10 mouse cellular contexts compared by ENCODE assay signal in genomic region chr8:118713596-118713995, GRCm38 (mm10).
"Had no signal": no experiment of that assay in that cellular context is flagged by ENCODE, and none has a peak within 500 bp of the region (broad histone marks: within the 10 kb centered on the region; RNA-seq: fewer than 3 reads in every experiment).

No protein-coding gene starts in this region.

- H3K36me3 ChIP-seq: intestine, embryonic 15.5 days; limb, embryonic 13.5 days had no signal

- H3K27me3 ChIP-seq: intestine, embryonic 15.5 days; limb, embryonic 13.5 days; midbrain, embryonic 13.5 days had no signal

- H3K4me2 ChIP-seq: intestine, embryonic 15.5 days; limb, embryonic 13.5 days; lung, embryonic 14.5 days; midbrain, embryonic 13.5 days had no signal

- H3K9ac ChIP-seq: intestine, embryonic 15.5 days; limb, embryonic 13.5 days; liver, embryonic 14.5 days; lung, embryonic 14.5 days; midbrain, embryonic 13.5 days had no signal

- DNase-seq: left cerebral cortex, postnatal 4 days; lung, postnatal 14 days; right cerebral cortex, postnatal 14 days; thymus, postnatal 36 days had no signal

- H3K27ac ChIP-seq: intestine, embryonic 15.5 days; layer of hippocampus, adult 2 months; limb, embryonic 13.5 days; liver, embryonic 14.5 days; midbrain, embryonic 13.5 days had no signal

- H3K4me1 ChIP-seq: intestine, embryonic 15.5 days; limb, embryonic 13.5 days; midbrain, embryonic 13.5 days had no signal

- ATAC-seq: intestine, embryonic 15.5 days; midbrain, embryonic 13.5 days had no signal

- H3K4me3 ChIP-seq: intestine, embryonic 15.5 days; layer of hippocampus, adult 2 months; limb, embryonic 13.5 days; midbrain, embryonic 13.5 days had no signal

- H3K9me3 ChIP-seq: intestine, embryonic 15.5 days had no signal
